Mouse (Mus musculus) liver, adult 2 months (tissue): ENCODE measurements around the gene Camk2d. TPM values are rescaled to one million over a fixed set of nuclear protein-coding genes. Genes with fewer than 3 reads are reported as not detected.

Experiments used
- DNase-seq: peaks from one replicate; pipeline ENCODE4 v3.0.0-alpha.2; 2011; ENCODE audit warnings: low read depth, low spot score; ENCODE audit errors: extremely low read depth
- H3K27ac ChIP-seq: fragments of 200-500 bp; replicated peaks from 2 replicates; pipeline ENCODE4 v1.5.1; 2012; ENCODE audit warnings: low read depth, mild to moderate bottlenecking, control low read depth, inconsistent platforms, low read length; ENCODE audit not compliant: insufficient read depth
- H3K27me3 ChIP-seq: fragments of 200-500 bp; 2 replicates; pipeline ENCODE4 v1.6.1; 2012; ENCODE audit warnings: mild to moderate bottlenecking, moderate library complexity, low read length, inconsistent platforms; ENCODE audit not compliant: control insufficient read depth, insufficient read depth
- H3K36me3 ChIP-seq: fragments of 200-500 bp; 2 replicates; pipeline ENCODE4 v1.6.1; 2012; ENCODE audit warnings: low read length, inconsistent platforms; ENCODE audit not compliant: control insufficient read depth, insufficient read depth
- H3K4me1 ChIP-seq: fragments of 200-500 bp; 2 replicates; pipeline ENCODE4 v1.6.1; 2011; ENCODE audit warnings: low read length; ENCODE audit not compliant: control insufficient read depth, insufficient read depth
- H3K4me3 ChIP-seq: fragments of 200-500 bp; 2 replicates; pipeline ENCODE4 v1.5.1; 2011; ENCODE audit warnings: low read depth, mild to moderate bottlenecking, control low read depth, low read length, moderate library complexity; ENCODE audit not compliant: insufficient read depth
- H3K79me2 ChIP-seq: fragments of 200-500 bp; 2 replicates; pipeline ENCODE4 v1.6.1; 2012; ENCODE audit warnings: inconsistent platforms, mild to moderate bottlenecking, low read length, moderate library complexity; ENCODE audit not compliant: control insufficient read depth, insufficient read depth
- H3K9ac ChIP-seq: fragments of 200-500 bp; 2 replicates; pipeline ENCODE4 v1.6.1; 2012; ENCODE audit warnings: low read depth, mild to moderate bottlenecking, control low read depth, inconsistent platforms, low read length
- CTCF ChIP-seq: fragments of 200-500 bp; IDR thresholded peaks from 2 replicates; pipeline ENCODE4 v1.5.1; 2011; ENCODE audit warnings: low read depth, low read length, control low read depth
- POLR2A ChIP-seq: fragments of 200-500 bp; IDR thresholded peaks from 2 replicates; pipeline ENCODE4 v1.6.1; 2011; ENCODE audit warnings: low read length, control low read depth; ENCODE audit not compliant: insufficient read depth; ENCODE audit errors: extremely low read depth
- WGBS: fragments of 180-500 bp; shearing (Covaris S2); methylation state at CpG from one replicate; pipeline ENCODE4 v1.1.7; 2018; 5-methylcytosine and 5-hydroxymethylcytosine counted together
- polyA plus RNA-seq: library from polyadenylated mRNA; depleted of rRNA; stranded (reverse); fragments of >200 nt; gene quantifications from 2 replicates; pipeline ENCODE4 v1.2.3, GENCODE M21; 2012
- total RNA-seq: library from RNA; depleted of rRNA; stranded (reverse); fragments of >200 nt; gene quantifications from 2 replicates; pipeline ENCODE4 v1.2.3, GENCODE M21; 2014

Gene Camk2d
- total and polyA plus RNA-seq, 2 experiments: 5.9 to 9.4 TPM

DNA sequence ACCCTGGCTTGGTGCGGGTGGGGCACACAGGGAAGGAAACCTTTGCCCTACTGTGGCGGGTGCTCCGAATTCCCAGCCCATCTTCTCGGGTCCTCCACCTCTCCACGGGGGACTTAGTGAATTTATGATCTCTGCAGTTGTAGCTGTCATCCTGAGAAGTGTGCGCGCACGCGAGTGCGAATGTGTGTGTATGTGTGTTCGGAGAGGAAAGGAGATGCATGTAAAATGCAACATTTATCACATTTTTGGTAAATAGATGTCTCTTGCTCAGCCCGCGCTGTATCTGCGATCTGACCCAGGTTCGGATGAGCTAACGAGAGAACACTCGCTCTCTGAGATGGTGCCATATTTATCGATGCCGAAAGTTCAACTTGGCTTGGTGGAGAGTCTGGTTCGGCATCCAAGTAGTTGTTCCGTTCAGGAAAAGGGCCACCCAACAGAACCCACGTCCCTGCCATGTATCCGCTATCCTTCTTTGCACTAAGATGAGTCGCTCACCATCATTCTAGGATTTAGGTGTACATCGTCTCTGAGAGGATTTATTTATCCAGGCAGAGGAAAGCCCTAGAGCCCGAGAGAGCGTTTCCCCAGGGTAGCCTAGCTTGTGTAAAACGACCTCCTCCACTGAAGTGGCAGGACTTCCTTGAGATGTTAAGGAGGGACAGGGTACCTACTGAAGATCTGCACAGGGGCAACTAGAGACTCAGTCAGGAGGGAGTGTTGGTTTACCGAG, 1.7 kb downstream of the Camk2d start:
- peak overlapping the region; percentile 92 for H3K9ac ChIP-seq
- H3K4me3 ChIP-seq: peak overlapping the region; percentile 73
- no peaks in the 10 kb centered on the region for H3K27me3 ChIP-seq
- no peaks in the 10 kb centered on the region; the same call in 1 of the 2 replicates for H3K79me2 ChIP-seq
- DNase-seq: peak; percentile 53
- H3K27ac ChIP-seq: peak overlapping the region; percentile 83
- peaks cover 5% of the 10 kb centered on the region; the same call in 1 of the 2 replicates for H3K36me3 ChIP-seq
- no peak for TF ChIP-seq POLR2A
- TF ChIP-seq CTCF: no peak
- WGBS: under 1% methylated on average over 29 of the region's 29 CpGs
- 0 out of 2 replicates have a peak, but pooled peaks cover 2% of the 10 kb centered on the region for H3K4me1 ChIP-seq

DNA sequence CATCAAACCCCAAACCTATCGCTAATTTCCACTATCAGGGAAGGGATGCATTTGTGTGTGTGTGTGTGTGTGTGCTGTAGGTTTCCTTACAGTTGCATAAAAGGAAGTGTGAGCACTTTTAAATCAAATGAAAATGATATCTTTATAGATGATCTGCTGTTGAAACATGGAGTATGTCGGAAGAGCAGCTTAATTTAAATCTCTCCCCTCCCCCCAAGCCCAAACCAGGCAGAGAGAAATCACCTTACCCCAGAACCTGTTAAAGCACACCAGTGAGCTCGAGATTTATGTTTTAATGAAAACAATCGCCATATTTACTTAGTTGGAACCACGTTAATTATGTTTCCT, 2.2 kb downstream of the Camk2d start:
- TF ChIP-seq POLR2A: no peak
- no peak for TF ChIP-seq CTCF
- H3K27me3 ChIP-seq: no peaks in the 10 kb centered on the region
- no peak overlapping the region for H3K27ac ChIP-seq
- 25% methylated on average over 5 of the region's 5 CpGs for WGBS
- 0 out of 2 replicates have a peak, but pooled peaks cover 2% of the 10 kb centered on the region for H3K4me1 ChIP-seq
- no peak for DNase-seq
- H3K36me3 ChIP-seq: peaks cover 5% of the 10 kb centered on the region; the same call in 1 of the 2 replicates
- H3K9ac ChIP-seq: peak overlapping the region; percentile 49
- no peaks in the 10 kb centered on the region; the same call in 1 of the 2 replicates for H3K79me2 ChIP-seq
- peak overlapping the region; percentile 73 for H3K4me3 ChIP-seq

DNA sequence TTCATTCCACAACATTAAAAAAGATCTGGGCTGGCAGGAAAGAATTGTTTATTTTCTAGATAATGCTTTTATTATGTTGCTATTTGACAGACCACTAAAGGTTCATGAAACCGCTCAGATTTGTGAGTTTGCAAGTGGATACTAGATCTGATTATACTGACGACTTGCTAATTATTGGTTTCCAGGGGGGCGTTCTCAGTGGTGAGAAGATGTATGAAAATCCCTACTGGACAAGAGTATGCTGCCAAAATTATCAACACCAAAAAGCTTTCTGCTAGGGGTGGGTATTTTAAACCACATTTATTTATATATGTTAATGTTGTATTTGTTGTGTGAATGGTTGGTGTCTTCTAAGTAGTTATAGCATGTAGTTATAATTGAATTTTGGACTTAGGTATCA, 2.8 kb downstream of the Camk2d start:
- WGBS: 91% methylated on average over 3 of the region's 3 CpGs
- no peak for DNase-seq
- no peak overlapping the region for H3K9ac ChIP-seq
- H3K36me3 ChIP-seq: peaks cover 5% of the 10 kb centered on the region; the same call in 1 of the 2 replicates
- TF ChIP-seq POLR2A (no peak), CTCF (no peak)
- no peak overlapping the region for H3K27ac ChIP-seq
- H3K27me3 ChIP-seq: no peaks in the 10 kb centered on the region
- H3K4me1 ChIP-seq: 0 out of 2 replicates have a peak, but pooled peaks cover 2% of the 10 kb centered on the region
- H3K79me2 ChIP-seq: no peaks in the 10 kb centered on the region; the same call in 1 of the 2 replicates
- H3K4me3 ChIP-seq: no peak overlapping the region

DNA sequence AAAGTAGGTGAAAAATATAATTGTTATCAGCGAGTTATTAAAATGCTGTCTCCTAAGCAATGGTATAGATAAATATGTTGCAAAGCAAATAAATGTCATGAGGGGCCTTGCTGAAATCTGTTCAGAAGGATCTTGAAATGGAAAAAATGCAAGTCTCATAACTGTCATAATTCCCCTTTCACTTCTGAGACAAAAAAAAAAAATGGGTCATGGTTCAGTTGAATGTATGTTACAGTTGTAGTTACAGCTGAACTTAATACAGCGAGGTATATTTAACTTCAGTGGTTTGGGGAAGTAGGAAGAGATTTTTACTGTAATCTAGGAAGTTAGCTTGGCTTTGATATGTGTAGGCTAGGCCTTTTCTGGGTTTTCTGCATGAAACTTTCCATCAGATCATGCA, 3.2 kb downstream of the Camk2d start:
- Histone ChIP-seq H3K36me3 (peaks cover 5% of the 10 kb centered on the region; the same call in 1 of the 2 replicates), H3K9ac (no peak overlapping the region), H3K4me3 (no peak overlapping the region), H3K27ac (no peak overlapping the region), H3K27me3 (no peaks in the 10 kb centered on the region), H3K79me2 (no peaks in the 10 kb centered on the region; the same call in 1 of the 2 replicates), H3K4me1 (0 out of 2 replicates have a peak, but pooled peaks cover 2% of the 10 kb centered on the region)
- TF ChIP-seq CTCF (no peak), POLR2A (no peak)
- 90% methylated on average over 2 of the region's 2 CpGs for WGBS
- no peak for DNase-seq

- WGBS: 88% methylated on average over 10 of the region's 10 CpGs
- DNase-seq: no peak
- H3K36me3 ChIP-seq: peaks cover 5% of the 10 kb centered on the region; the same call in 1 of the 2 replicates
- no peaks in the 10 kb centered on the region; the same call in 1 of the 2 replicates for H3K79me2 ChIP-seq
- no peak overlapping the region for H3K27ac ChIP-seq
- H3K4me3 ChIP-seq: no peak overlapping the region
- no peak overlapping the region for H3K9ac ChIP-seq
- H3K4me1 ChIP-seq: 0 out of 2 replicates have a peak, but pooled peaks cover 2% of the 10 kb centered on the region
- H3K27me3 ChIP-seq: no peaks in the 10 kb centered on the region
- TF ChIP-seq POLR2A: no peak
- no peak for TF ChIP-seq CTCF
Measured at GRCm38 (mm10) chr3:126599936-126600335, 3.8 kb downstream of the Camk2d start.

- no peaks in the 10 kb centered on the region; the same call in 1 of the 2 replicates for H3K79me2 ChIP-seq
- H3K36me3 ChIP-seq: peaks cover 5% of the 10 kb centered on the region; the same call in 1 of the 2 replicates
- H3K4me3 ChIP-seq: no peak overlapping the region
- no peak for TF ChIP-seq POLR2A
- no peak overlapping the region for H3K9ac ChIP-seq
- 57% methylated on average over 11 of the region's 11 CpGs for WGBS
- no peaks in the 10 kb centered on the region for H3K27me3 ChIP-seq
- H3K4me1 ChIP-seq: 0 out of 2 replicates have a peak, but pooled peaks cover 2% of the 10 kb centered on the region
- no peak for DNase-seq
- H3K27ac ChIP-seq: no peak overlapping the region
Measured at GRCm38 (mm10) chr3:126602772-126603171, 6.7 kb downstream of the Camk2d start.
